Mouse (Mus musculus): Measurements from ENCODE around the gene Catsper2. TPM values are rescaled to one million over a fixed set of nuclear protein-coding genes. Genes with fewer than 3 reads are reported as not detected.

Catsper2 gene
- polyA plus RNA-seq (2015; fragmentation: Illumina TruSeq; extraction: RNeasy Lipid Tissue Mini Kit (QIAGEN cat#74804); ENCODE audit: insufficient read depth, low read depth, low replicate concordance), result 1.4 TPM

GRCm38 (mm10) chr2:121413387-121414042 is at the start of gene Catsper2, which contains the start of gene Pdia3:
Gene Catsper2, minus strand, starts transcription at chr2:121413792.
Gene Pdia3, plus strand, starts transcription at chr2:121413775.

GRCm38 (mm10) chr2:121456692-121457642 is 43.4 kb upstream of the Catsper2 start, which contains the start of gene Serinc4:
Gene Serinc4, minus strand, starts transcription at chr2:121456781.

GRCm38 (mm10) chr2:121452990-121453389 is 39.4 kb upstream of the Catsper2 start, which contains the start of gene Hypk:
Gene Hypk, plus strand, starts transcription at chr2:121453290.

GRCm38 (mm10) chr2:121448739-121449535 is 35.3 kb upstream of the Catsper2 start, which contains the start of gene Serf2:
Gene Serf2, plus strand, starts transcription at chr2:121449195.

GRCm38 (mm10) chr2:121444178-121444577 is 30.6 kb upstream of the Catsper2 start, which contains the start of gene Ell3:
Gene Ell3, minus strand, starts transcription at chr2:121444278.

GRCm38 (mm10) chr2:121386961-121387575 is 26.5 kb downstream of the Catsper2 start, which contains the start of gene Strc:
Gene Strc, minus strand, starts transcription at chr2:121387168.

GRCm38 (mm10) chr2:121357494-121357893 is 56.1 kb downstream of the Catsper2 start, which contains the start of gene Ckmt1:
Gene Ckmt1, plus strand, starts transcription at chr2:121357714.

GRCm38 (mm10) chr2:121354820-121355592 is 58.6 kb downstream of the Catsper2 start, which contains the start of gene Ppip5k1:
Gene Ppip5k1, minus strand, starts transcription at chr2:121355396.

Other genes starting within 250 kb of the Catsper2 start
- gene Tubgcp4, start 243.1 kb downstream of the Catsper2 start, polyA plus RNA-seq (2015; fragmentation: Illumina TruSeq; extraction: RNeasy Lipid Tissue Mini Kit (QIAGEN cat#74804); ENCODE audit: insufficient read depth, low read depth, low replicate concordance), result 8.5 TPM
- gene Zscan29, start 242.7 kb downstream of the Catsper2 start, polyA plus RNA-seq (2015; fragmentation: Illumina TruSeq; extraction: RNeasy Lipid Tissue Mini Kit (QIAGEN cat#74804); ENCODE audit: insufficient read depth, low read depth, low replicate concordance), result 4.1 TPM
- gene Trp53bp1, start 142.4 kb downstream of the Catsper2 start, polyA plus RNA-seq (2015; fragmentation: Illumina TruSeq; extraction: RNeasy Lipid Tissue Mini Kit (QIAGEN cat#74804); ENCODE audit: insufficient read depth, low read depth, low replicate concordance), result 18.3 TPM
- gene Map1a, start 124.2 kb downstream of the Catsper2 start, polyA plus RNA-seq (2015; fragmentation: Illumina TruSeq; extraction: RNeasy Lipid Tissue Mini Kit (QIAGEN cat#74804); ENCODE audit: insufficient read depth, low read depth, low replicate concordance), result 3.7 TPM
- 6.6 TPM for gene Ppip5k1, start 58.4 kb downstream of the Catsper2 start, polyA plus RNA-seq (2015; fragmentation: Illumina TruSeq; extraction: RNeasy Lipid Tissue Mini Kit (QIAGEN cat#74804); ENCODE audit: insufficient read depth, low read depth, low replicate concordance)
- gene Ckmt1, start 56.1 kb downstream of the Catsper2 start, polyA plus RNA-seq (2015; fragmentation: Illumina TruSeq; extraction: RNeasy Lipid Tissue Mini Kit (QIAGEN cat#74804); ENCODE audit: insufficient read depth, low read depth, low replicate concordance), result 9.1 TPM
- gene Strc, start 26.6 kb downstream of the Catsper2 start, polyA plus RNA-seq (2015; fragmentation: Illumina TruSeq; extraction: RNeasy Lipid Tissue Mini Kit (QIAGEN cat#74804); ENCODE audit: insufficient read depth, low read depth, low replicate concordance), result not detected
- 94.6 TPM for gene Pdia3, start within 50 bp of the Catsper2 start, polyA plus RNA-seq (2015; fragmentation: Illumina TruSeq; extraction: RNeasy Lipid Tissue Mini Kit (QIAGEN cat#74804); ENCODE audit: insufficient read depth, low read depth, low replicate concordance)
- gene Ell3, start 30.5 kb upstream of the Catsper2 start, polyA plus RNA-seq (2015; fragmentation: Illumina TruSeq; extraction: RNeasy Lipid Tissue Mini Kit (QIAGEN cat#74804); ENCODE audit: insufficient read depth, low read depth, low replicate concordance), result not detected
- gene Serf2, start 35.4 kb upstream of the Catsper2 start, polyA plus RNA-seq (2015; fragmentation: Illumina TruSeq; extraction: RNeasy Lipid Tissue Mini Kit (QIAGEN cat#74804); ENCODE audit: insufficient read depth, low read depth, low replicate concordance), result 99.5 TPM
- gene Hypk, start 39.5 kb upstream of the Catsper2 start, polyA plus RNA-seq (2015; fragmentation: Illumina TruSeq; extraction: RNeasy Lipid Tissue Mini Kit (QIAGEN cat#74804); ENCODE audit: insufficient read depth, low read depth, low replicate concordance), result 26.5 TPM
- not detected for gene Serinc4, start 43.0 kb upstream of the Catsper2 start, polyA plus RNA-seq (2015; fragmentation: Illumina TruSeq; extraction: RNeasy Lipid Tissue Mini Kit (QIAGEN cat#74804); ENCODE audit: insufficient read depth, low read depth, low replicate concordance)
- gene Mfap1b, start 60.3 kb upstream of the Catsper2 start, polyA plus RNA-seq (2015; fragmentation: Illumina TruSeq; extraction: RNeasy Lipid Tissue Mini Kit (QIAGEN cat#74804); ENCODE audit: insufficient read depth, low read depth, low replicate concordance), result 7.2 TPM
- 8.4 TPM for gene Mfap1a, start 92.9 kb upstream of the Catsper2 start, polyA plus RNA-seq (2015; fragmentation: Illumina TruSeq; extraction: RNeasy Lipid Tissue Mini Kit (QIAGEN cat#74804); ENCODE audit: insufficient read depth, low read depth, low replicate concordance)
- gene Wdr76, start 92.9 kb upstream of the Catsper2 start, polyA plus RNA-seq (2015; fragmentation: Illumina TruSeq; extraction: RNeasy Lipid Tissue Mini Kit (QIAGEN cat#74804); ENCODE audit: insufficient read depth, low read depth, low replicate concordance), result 1.3 TPM

Measured in pancreas, adult 10 weeks (tissue).